Mouse (Mus musculus) myocyte (in vitro differentiated cells): ENCODE measurements at regions not wholly inside any gene's neighbourhood (a gene's known extent, or its start where the extent isn't known, plus 50 kb on each side); places are given as distances from the start of the nearest gene placed in this dataset.

Source experiments
- H3K27me3 ChIP-seq: one replicate; pipeline ENCODE4 v1.6.1; 2011; ENCODE audit not compliant: control insufficient read depth, insufficient read depth, insufficient read length
- H3K36me3 ChIP-seq: one replicate; pipeline ENCODE4 v1.6.1; 2011; ENCODE audit not compliant: control insufficient read depth, insufficient read depth
- H3K4me2 ChIP-seq: one replicate; pipeline ENCODE4 v1.6.1; 2011; ENCODE audit warnings: low read depth, control low read depth
- H3K4me3 ChIP-seq: one replicate; pipeline ENCODE4 v1.5.1; 2011; ENCODE audit warnings: mild to moderate bottlenecking, control low read depth, moderate library complexity
- H3K79me2 ChIP-seq: one replicate; pipeline ENCODE4 v1.6.1; 2011; ENCODE audit not compliant: control insufficient read depth, insufficient read depth
- H3ac ChIP-seq: one replicate; pipeline ENCODE4 v1.6.1; 2011; ENCODE audit not compliant: control insufficient read depth, insufficient read length
- CEBPB ChIP-seq: IDR thresholded peaks from 2 replicates; pipeline ENCODE4 v1.6.1; 2011; ENCODE audit warnings: mild to moderate bottlenecking, moderate library complexity; ENCODE audit not compliant: poor library complexity, insufficient read depth, severe bottlenecking
- E2F4 ChIP-seq: IDR thresholded peaks from one replicate; pipeline ENCODE4 v1.6.1; 2011; ENCODE audit warnings: mild to moderate bottlenecking, control low read depth, moderate library complexity; ENCODE audit not compliant: insufficient read depth
- MAX ChIP-seq: IDR thresholded peaks from one replicate; pipeline ENCODE4 v1.6.1; 2011; ENCODE audit warnings: low read depth, mild to moderate bottlenecking, control low read depth
- MYOD1 ChIP-seq, 3 experiments: IDR thresholded peaks; one replicate each; pipeline ENCODE4 v1.6.1; 2011; ENCODE audit warnings: control low read depth in 2 of 3, low read depth in 2 of 3, mild to moderate bottlenecking in 2 of 3, moderate library complexity in 1 of 3; ENCODE audit not compliant: insufficient read length in 2 of 3, control insufficient read depth in 1 of 3
- MYOG ChIP-seq, 3 experiments: IDR thresholded peaks; one replicate each; pipeline ENCODE4 v1.6.1; 2011; ENCODE audit warnings: control low read depth in 2 of 3, low read depth in 2 of 3, mild to moderate bottlenecking in 2 of 3; ENCODE audit not compliant: insufficient read length in 2 of 3, control insufficient read depth in 1 of 3, insufficient read depth in 1 of 3
- POLR2A ChIP-seq: IDR thresholded peaks from one replicate; pipeline ENCODE4 v1.6.1; 2011; ENCODE audit warnings: low read depth, mild to moderate bottlenecking, control low read depth, moderate library complexity; ENCODE audit not compliant: insufficient read length
- POLR2AphosphoS2 ChIP-seq: IDR thresholded peaks from one replicate; pipeline ENCODE4 v1.6.1; 2011; ENCODE audit warnings: low read depth, control low read depth; ENCODE audit not compliant: insufficient read length
- REST ChIP-seq: IDR thresholded peaks from one replicate; pipeline ENCODE4 v1.6.1; 2011; ENCODE audit warnings: mild to moderate bottlenecking, control low read depth, moderate library complexity; ENCODE audit not compliant: insufficient read depth, insufficient read length
- SRF ChIP-seq: IDR thresholded peaks from one replicate; pipeline ENCODE4 v1.6.1; 2011; ENCODE audit warnings: low read depth; ENCODE audit not compliant: control insufficient read depth, insufficient read length
- TCF12 ChIP-seq: IDR thresholded peaks from one replicate; pipeline ENCODE4 v1.6.1; 2011; ENCODE audit warnings: mild to moderate bottlenecking, control low read depth; ENCODE audit not compliant: poor library complexity, insufficient read depth, severe bottlenecking
- TCF3 ChIP-seq: IDR thresholded peaks from one replicate; pipeline ENCODE4 v1.6.1; 2011; ENCODE audit warnings: low read depth, control low read depth; ENCODE audit not compliant: insufficient read length
- USF1 ChIP-seq: IDR thresholded peaks from one replicate; pipeline ENCODE4 v1.6.1; 2011; ENCODE audit warnings: low read depth, mild to moderate bottlenecking, control low read depth, moderate library complexity

DNA sequence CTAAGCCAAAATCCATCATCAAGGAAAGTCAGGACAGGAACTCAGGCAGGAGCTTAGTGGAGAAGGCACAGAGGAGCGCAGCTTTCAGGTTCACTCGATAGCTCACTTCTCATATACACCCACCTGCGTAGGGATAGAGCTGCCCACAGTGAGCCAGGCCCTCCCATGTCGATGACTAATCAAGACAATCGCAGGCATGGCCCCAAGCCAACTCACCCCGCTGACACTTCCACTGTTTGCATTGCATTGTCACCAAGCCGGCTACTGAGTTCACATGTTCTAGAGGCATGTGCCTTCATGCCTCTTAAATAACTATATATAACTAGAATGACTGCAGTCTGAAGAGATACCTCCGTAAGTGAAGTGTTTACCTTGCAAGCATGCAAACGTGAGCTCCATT is 219.8 kb upstream of the Ppp2r2d start:
- TF ChIP-seq REST: no peak
- no peak for TF ChIP-seq TCF12
- TF ChIP-seq POLR2A: no peak
- no peak for TF ChIP-seq MYOD1 (IDR thresholded peaks at IDR 0.05; ENCODE audit: control insufficient read depth in 1 of 3, insufficient read length in 2 of 3, low read depth in 2 of 3)
- TF ChIP-seq MAX: no peak
- no peak for TF ChIP-seq CEBPB
- TF ChIP-seq MYOG (IDR thresholded peaks at IDR 0.05; ENCODE audit: control insufficient read depth in 1 of 3, insufficient read depth in 1 of 3, insufficient read length in 2 of 3, low read depth in 2 of 3): no peak
- no peak for TF ChIP-seq E2F4

DNA sequence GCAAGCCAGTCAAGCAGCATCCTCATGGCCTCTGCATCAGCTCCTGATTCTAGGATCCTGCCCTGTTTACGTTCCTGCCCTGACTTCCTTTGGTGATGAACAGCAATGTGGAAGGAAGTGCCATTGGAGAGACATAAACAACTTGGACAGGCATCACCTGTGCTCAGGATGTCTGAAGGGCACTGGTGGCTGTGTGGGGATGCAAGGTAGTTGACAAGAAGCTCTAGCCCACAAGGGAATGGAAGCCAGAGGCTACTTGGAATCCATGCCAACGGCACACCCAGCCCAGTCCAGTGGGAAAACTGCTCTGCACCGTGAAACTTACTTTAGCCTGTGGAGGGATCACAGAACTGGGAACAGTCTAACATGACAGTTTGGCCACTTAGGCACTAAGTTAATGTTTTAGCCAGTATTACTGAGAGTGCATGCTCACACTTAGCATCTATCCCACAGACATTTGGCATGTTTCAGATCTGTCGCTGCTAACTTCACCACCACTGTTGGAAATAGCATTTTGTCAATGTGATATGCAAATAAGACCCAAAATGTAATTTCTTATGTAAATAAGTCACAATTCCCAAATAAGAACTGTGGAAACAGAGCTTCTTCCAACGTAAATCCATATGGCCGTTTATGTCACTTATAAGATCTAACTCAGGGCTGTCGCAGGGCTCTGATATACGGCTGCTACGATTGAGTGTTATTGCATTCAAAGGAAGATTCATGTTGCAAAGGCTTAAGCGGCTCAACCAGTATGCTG is 223.5 kb upstream of the Tcerg1l start:
- no peaks in the 10 kb centered on the region for H3K79me2 ChIP-seq
- TF ChIP-seq TCF3 (no peak), MAX (no peak), MYOD1 (IDR thresholded peaks at IDR 0.05; ENCODE audit: control insufficient read depth in 1 of 3, insufficient read length in 2 of 3, low read depth in 2 of 3) (no peak), SRF (no peak), MYOG (IDR thresholded peaks at IDR 0.05; ENCODE audit: control insufficient read depth in 1 of 3, insufficient read depth in 1 of 3, insufficient read length in 2 of 3, low read depth in 2 of 3) (no peak), CEBPB (no peak), REST (no peak), USF1 (no peak)
- no peak overlapping the region for H3ac ChIP-seq
- H3K27me3 ChIP-seq: no peaks in the 10 kb centered on the region
- H3K4me3 ChIP-seq: no peak overlapping the region
- H3K4me2 ChIP-seq: no peak overlapping the region
- no peaks in the 10 kb centered on the region for H3K36me3 ChIP-seq

More for the DNA sequence above, 219.8 kb upstream of the Ppp2r2d start:
- H3K79me2 ChIP-seq: no peaks in the 10 kb centered on the region
- no peaks in the 10 kb centered on the region for H3K36me3 ChIP-seq
- H3K4me2 ChIP-seq: no peak overlapping the region
- H3K4me3 ChIP-seq: no peak overlapping the region
- no peak overlapping the region for H3ac ChIP-seq
- H3K27me3 ChIP-seq: no peaks in the 10 kb centered on the region

DNA sequence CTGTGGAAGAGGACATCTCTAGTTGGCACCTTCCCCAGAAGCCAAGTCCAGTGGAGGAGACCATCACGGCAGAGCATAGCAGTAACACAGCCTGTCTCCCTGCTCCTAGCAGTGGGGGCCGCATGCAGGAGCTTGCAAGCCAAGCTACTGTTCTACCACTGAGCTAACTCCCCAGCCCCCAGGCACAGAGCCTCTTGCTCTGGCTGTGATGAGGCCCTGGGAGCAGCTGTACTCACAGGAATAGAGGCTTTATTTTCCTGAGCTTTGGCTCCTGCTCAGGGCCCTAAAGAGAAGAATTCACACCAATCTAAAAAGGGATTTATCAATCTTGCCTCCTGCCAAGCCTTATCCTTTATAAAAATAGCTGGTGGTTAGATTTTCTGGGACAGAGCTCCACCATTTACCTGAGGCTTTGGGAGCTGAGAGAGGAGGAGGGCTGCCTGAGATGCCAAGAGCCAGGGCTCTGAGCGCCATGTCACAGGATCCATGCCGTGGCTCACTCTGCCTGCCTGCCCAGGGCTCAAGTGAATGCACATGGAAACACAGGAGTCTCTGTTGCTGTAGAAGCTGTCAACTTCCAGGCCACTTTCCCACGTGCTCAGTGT is 222.7 kb upstream of the Tcerg1l start:
- TF ChIP-seq MYOD1 (IDR thresholded peaks at IDR 0.05; ENCODE audit: control insufficient read depth in 1 of 3, insufficient read length in 2 of 3, low read depth in 2 of 3): no peak
- TF ChIP-seq MAX: no peak
- TF ChIP-seq SRF: no peak
- TF ChIP-seq POLR2A: no peak
- no peak for TF ChIP-seq REST
- TF ChIP-seq E2F4: no peak
- TF ChIP-seq TCF12: no peak
- TF ChIP-seq TCF3: no peak
- TF ChIP-seq MYOG (IDR thresholded peaks at IDR 0.05; ENCODE audit: control insufficient read depth in 1 of 3, insufficient read depth in 1 of 3, insufficient read length in 2 of 3, low read depth in 2 of 3): no peak
- no peak for TF ChIP-seq POLR2AphosphoS2
- no peak for TF ChIP-seq USF1
- TF ChIP-seq CEBPB: no peak
- no peak overlapping the region for H3K4me2 ChIP-seq
- H3K27me3 ChIP-seq: no peaks in the 10 kb centered on the region
- no peaks in the 10 kb centered on the region for H3K36me3 ChIP-seq
- no peak overlapping the region for H3ac ChIP-seq
- H3K4me3 ChIP-seq: no peak overlapping the region
- no peaks in the 10 kb centered on the region for H3K79me2 ChIP-seq

- TF ChIP-seq SRF (no peak), POLR2A (no peak), TCF12 (no peak), MYOG (IDR thresholded peaks at IDR 0.05; ENCODE audit: control insufficient read depth in 1 of 3, insufficient read depth in 1 of 3, insufficient read length in 2 of 3, low read depth in 2 of 3) (no peak), REST (no peak), CEBPB (no peak), MYOD1 (IDR thresholded peaks at IDR 0.05; ENCODE audit: control insufficient read depth in 1 of 3, insufficient read length in 2 of 3, low read depth in 2 of 3) (no peak), MAX (no peak), USF1 (no peak), E2F4 (no peak), TCF3 (no peak), POLR2AphosphoS2 (no peak)
- Histone ChIP-seq H3K27me3 (no peaks in the 10 kb centered on the region), H3K79me2 (no peaks in the 10 kb centered on the region), H3K36me3 (no peaks in the 10 kb centered on the region), H3ac (no peak overlapping the region), H3K4me2 (no peak overlapping the region), H3K4me3 (no peak overlapping the region)
Observed at GRCm38 (mm10) chr7:138616468-138616867, 218.9 kb upstream of the Tcerg1l start.

DNA sequence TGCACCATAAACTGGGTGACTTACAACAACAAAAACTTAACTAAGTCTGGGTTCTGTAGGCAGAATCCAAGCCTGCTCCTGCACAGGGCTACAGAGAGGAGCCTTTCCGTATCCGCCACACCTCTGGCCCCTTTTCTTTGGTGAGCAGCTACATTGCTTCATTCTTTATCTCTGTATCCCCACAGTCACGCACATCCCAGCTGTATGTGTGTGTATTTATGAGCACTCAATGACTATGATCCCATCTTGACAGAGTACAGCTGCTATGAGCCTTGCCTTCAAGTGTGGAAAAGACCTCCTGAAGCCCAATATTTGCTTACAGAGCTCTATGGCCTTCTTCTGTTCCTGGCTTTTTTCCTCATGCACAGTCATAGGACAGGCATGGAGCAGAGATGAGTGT is 212.1 kb upstream of the Tcerg1l start:
- TF ChIP-seq POLR2A (no peak), CEBPB (no peak)
- H3ac ChIP-seq: no peak overlapping the region
- H3K4me2 ChIP-seq: no peak overlapping the region
- no peaks in the 10 kb centered on the region for H3K27me3 ChIP-seq
- no peaks in the 10 kb centered on the region for H3K79me2 ChIP-seq
- no peaks in the 10 kb centered on the region for H3K36me3 ChIP-seq
- H3K4me3 ChIP-seq: no peak overlapping the region
